Mouse (Mus musculus): Measurements from ENCODE around the gene Rab24.

Rab24 gene

GRCm38 (mm10) chr13:55328641-55329040 lies 6.9 kb upstream of the Rab24 start:
- DNase-seq (ENCODE audit: low spot score) = no peak

GRCm38 (mm10) chr13:55328171-55328570 lies 6.4 kb upstream of the Rab24 start:
- DNase-seq (ENCODE audit: low spot score) = peak; percentile 44

DNA sequence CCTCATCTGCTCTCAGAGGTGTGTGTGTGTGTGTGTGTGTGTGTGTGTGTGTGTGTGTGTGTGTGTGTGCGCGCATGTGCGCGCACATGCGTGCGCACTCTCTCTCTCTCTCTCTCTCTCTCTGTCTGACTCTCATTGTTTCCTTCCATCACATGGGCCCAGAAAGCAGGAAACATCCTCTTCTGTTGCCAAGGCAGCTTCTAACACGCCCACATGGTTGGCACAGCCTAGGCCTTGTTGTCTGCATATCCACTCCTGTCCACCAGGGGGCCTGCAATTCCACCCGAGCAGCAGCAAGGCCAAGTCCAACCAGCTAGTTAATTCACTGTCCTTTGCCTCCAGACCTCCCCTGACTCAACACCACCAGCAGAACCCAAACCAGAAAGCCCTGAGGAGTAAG lies 5.9 kb upstream of the Rab24 start:
- DNase-seq (ENCODE audit: low spot score) = peak; percentile 86

DNA sequence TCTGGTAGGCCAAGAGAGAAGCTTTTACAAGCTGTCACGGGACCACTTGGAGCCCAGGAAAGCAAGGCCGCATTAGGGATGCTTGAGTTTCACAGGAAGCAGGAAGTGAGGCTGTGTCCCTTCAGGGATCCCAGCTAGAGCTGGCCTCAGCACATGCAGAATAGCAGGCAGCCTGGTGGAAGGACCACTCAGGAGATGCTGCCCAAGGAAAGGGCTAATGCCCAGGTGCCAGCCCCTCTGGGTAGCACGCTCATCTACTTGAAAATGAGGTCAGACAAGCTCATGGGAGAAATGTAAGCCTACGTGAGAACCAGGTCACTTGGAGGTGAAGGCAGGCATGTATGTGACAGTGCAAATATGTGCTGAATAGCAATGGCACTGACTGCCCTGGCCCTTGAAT lies 5.4 kb upstream of the Rab24 start:
- DNase-seq (ENCODE audit: low spot score) = no peak

DNA sequence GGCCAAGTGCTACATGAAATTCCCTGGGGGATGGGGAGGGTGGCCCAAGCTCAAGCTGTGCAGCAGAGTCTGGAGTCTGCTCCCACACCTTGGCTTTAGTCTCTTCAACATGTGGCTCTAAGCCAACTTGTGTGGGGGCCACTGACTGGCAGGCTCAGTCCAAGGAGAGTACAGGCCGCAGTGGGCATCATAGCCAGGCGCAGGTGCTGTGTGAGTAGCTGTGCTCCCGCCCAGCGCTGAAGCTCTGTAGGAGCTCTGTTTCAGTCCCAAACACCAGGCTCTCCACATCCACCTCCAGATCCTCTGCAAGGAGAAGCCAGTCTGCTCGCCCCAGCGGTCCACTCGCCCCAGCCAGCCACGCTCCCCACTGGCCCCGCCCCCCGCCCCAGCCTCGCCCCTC lies 3.9 kb upstream of the Rab24 start:
- DNase-seq (ENCODE audit: low spot score) = peak; percentile 47

DNA sequence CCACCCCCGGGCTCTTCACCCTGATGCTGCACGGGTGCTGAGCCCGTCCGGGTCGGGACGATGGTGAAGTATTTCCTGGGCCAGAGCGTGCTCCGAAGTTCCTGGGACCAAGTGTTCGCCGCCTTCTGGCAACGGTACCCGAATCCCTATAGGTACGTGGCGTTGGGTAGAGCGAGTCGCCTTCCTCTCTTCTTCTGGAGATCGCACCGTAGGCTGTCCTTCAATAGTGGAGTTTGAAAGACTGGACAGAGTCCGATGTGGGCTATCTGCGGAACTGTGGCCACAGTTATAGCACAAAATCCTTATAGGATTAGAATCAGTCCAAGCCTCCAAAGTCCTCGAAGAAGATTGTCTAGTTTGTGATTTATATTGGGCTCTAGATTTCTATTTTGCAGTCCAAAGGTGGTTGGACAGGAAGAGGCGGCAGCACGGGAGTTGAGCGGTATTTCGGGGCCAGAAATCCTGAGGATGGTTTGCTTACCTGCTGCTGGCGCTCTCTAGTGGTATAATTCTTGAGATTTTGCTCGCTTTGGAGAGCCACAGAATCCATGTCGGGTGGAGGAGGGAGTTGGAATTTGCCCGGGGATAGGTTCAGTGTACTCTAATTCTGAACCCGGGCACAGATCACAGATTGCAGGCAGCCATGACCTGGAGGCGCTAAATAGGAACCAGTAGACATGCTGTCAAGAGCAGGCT lies 532 bp upstream of the Rab24 start:
- no peak for DNase-seq (ENCODE audit: low spot score)

DNA sequence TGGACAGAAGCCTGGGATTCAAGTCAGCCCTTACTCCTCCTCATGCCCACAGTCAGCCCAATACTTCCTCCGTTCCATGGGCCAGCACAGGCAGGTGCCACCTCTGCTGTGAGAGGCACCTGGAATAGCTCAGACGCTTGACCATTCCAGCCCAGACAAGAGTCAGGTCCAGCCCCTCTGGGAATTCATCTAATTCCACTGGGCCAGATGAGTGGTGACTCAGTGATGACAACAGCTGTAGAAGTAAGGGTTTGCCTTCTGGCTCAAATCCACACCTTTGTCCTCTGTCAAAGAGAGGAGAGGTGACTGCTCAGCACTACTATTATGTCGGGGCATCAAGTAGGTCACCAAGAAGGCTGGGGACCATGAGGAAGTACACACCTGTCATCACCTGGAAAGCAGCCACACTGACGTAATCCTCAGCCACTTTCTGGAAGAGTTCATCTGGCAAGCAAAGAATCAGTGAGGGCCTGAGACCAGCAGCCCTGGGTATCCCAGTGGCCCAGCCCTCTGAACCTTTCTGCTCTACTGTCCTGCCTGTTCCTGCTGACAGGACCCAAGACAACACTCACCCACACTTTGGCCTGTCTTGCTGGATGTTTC lies 1.7 kb downstream of the Rab24 start, which contains the start of gene Prelid1:
TSS of gene Prelid1 (plus strand) at position 570 of the 603 bp plus-strand sequence.
- peak; percentile 41 for DNase-seq (ENCODE audit: low spot score)

GRCm38 (mm10) chr13:55318351-55318750 lies 3.4 kb downstream of the Rab24 start:
- no peak for DNase-seq (ENCODE audit: low spot score)

DNA sequence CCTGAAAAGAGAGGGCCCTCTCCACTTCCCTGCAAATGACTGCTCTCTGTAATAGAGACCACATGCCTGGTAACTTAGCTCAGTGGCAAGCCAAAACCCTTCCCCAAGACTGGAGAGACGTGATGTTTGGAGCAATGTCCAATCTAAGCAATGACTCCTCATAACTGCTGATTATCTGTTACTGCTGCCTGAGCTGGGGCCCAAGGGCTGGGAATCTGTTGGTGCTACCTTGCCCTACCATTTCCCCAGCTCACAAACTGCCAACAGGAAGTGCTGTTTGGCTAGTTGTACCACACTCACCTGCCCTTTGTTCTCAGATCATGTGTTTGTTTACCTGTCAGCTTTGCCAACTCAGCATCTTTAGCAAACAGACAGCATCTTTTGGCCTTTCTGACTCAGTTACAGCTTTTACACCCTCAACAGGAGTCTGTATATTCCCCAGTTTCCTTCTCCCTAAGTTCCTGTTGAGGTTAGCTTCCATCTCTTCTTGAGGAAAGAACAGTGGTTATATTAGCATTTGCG lies 6.8 kb downstream of the Rab24 start:
- no peak for DNase-seq (ENCODE audit: low spot score)

GRCm38 (mm10) chr13:55313051-55313450 lies 8.7 kb downstream of the Rab24 start:
- DNase-seq (ENCODE audit: low spot score) = no peak

DNA sequence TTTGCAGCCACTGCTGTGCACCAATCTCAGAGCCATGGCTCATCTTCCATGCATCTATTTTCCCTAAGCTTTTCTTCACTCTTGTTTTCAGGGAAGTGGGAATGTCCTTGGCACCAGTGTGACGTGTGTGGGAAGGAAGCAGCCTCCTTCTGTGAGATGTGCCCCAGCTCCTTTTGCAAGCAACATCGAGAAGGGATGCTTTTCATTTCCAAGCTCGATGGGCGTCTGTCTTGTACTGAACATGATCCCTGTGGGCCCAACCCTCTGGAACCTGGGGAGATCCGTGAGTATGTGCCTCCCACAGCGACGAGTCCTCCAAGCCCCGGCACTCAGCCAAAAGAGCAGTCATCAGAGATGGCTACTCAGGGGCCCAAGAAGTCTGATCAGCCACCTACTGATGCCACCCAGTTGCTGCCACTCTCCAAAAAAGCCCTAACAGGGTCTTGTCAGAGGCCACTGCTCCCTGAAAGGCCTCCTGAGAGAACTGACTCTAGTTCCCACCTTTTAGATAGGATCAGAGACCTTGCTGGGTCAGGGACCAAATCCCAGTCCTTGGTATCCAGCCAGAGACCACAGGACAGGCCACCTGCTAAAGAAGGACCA lies 9.6 kb downstream of the Rab24 start:
- DNase-seq (ENCODE audit: low spot score) = no peak

GRCm38 (mm10) chr13:55300913-55301312 lies 20.8 kb downstream of the Rab24 start:
- DNase-seq (ENCODE audit: low spot score) = no peak

DNA sequence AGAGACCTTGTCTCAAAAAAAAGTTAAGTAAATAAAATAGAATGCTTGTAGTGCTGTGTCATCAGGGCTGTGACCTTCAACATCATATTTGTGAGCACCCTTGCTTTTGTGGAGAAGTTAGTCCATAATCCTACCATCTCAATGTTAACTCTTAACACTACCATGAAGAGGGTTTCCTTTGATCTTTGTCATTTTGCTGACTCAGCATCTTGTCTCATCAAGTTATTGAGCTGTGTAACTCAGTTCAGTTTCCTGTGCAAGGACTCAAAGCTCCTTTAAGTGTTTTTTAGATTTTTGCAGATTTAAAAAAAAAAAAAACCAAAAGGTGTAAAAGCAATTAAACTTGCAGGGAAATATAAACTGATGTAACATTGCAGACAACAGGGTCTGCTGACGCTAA lies 25.0 kb downstream of the Rab24 start:
- DNase-seq (ENCODE audit: low spot score) = no peak

- DNase-seq (ENCODE audit: low spot score) = no peak
Observed at GRCm38 (mm10) chr13:55288854-55289253, 32.9 kb downstream of the Rab24 start.

DNA sequence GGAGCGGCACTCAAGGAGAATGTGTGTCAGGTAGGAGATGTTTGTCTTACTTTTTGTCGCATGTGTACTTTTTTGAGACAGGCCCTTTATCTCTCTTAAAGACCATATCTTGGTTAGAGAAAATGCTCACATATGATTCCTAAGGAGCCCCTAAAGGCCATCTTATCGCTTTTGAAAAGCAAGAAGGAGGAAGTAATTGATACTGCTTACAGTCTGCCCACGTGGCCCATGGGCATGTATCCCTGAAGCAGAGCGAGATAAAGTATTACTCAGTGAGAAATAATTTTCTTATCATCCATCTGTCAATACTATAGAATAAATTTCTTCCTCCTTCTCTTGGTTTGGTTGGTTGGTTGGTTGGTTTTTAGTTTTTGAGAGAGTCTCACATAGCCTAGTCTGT lies 44.1 kb downstream of the Rab24 start:
- DNase-seq (ENCODE audit: low spot score) = no peak

DNA sequence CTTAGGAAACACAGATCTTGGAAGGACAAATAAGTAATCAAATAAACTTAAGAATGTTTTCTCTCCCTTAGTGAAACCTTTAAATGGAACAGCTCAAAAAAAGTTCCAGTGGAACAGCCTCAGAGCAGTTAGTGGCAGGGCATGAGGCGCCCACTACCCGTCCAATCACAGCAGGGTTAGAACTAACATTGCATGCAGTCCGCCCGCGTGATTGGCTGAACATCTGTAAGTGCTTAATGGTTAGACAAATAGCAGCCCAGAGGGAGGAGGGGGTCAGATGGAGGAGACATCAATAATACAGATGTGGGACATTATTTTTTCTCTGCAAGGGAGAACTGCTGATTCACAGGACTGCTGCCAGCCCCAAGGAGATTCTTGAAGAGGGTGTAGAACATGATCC lies 44.5 kb downstream of the Rab24 start:
- DNase-seq (ENCODE audit: low spot score) = no peak

Data from testis, postnatal 10 days (tissue).